Mouse (Mus musculus): ENCODE measurements around the gene Mocs3. TPM values are rescaled to one million over a fixed set of nuclear protein-coding genes. Genes with fewer than 3 reads are reported as not detected.

Gene Mocs3
- polyA plus RNA-seq, 1 experiment from 2014 or later = 9.7 TPM

- peaks cover 34% of the 10 kb centered on the region for H3K36me3 ChIP-seq (ENCODE audit: control insufficient read depth, insufficient read depth, low read length)
- WGBS = 3% methylated on average over 6 of the region's 6 CpGs
- peaks cover 19% of the 10 kb centered on the region for H3K4me1 ChIP-seq (ENCODE audit: control insufficient read depth, insufficient read depth, low read length)
- H3K27ac ChIP-seq (ENCODE audit: low read depth, low read length) = peak overlapping the region; percentile 99
- peak; percentile 94 for DNase-seq (ENCODE audit: low spot score)
- H3K4me3 ChIP-seq (ENCODE audit: low read depth, low read length) = peak overlapping the region; percentile 99
- no peaks in the 10 kb centered on the region for H3K27me3 ChIP-seq (replicated peaks; ENCODE audit: control insufficient read depth, insufficient read depth, low read length)
- H3K9me3 ChIP-seq (replicated peaks; ENCODE audit: control insufficient read depth, low read length) = no peaks in the 10 kb centered on the region
- H3K9ac ChIP-seq (ENCODE audit: low read length) = peak overlapping the region; percentile 100
- H3K4me2 ChIP-seq (ENCODE audit: low read length) = peak overlapping the region; percentile 86
- peak; percentile 29; the same call in 1 of the 2 replicates for ATAC-seq
These were observed 25.2 kb upstream of the Mocs3 start for GRCm38 (mm10) chr2:168205265-168205664.

- no peaks in the 10 kb centered on the region for H3K9me3 ChIP-seq (replicated peaks; ENCODE audit: control insufficient read depth, low read length)
- H3K4me3 ChIP-seq (ENCODE audit: low read depth, low read length) = peak overlapping the region; percentile 99
- DNase-seq (ENCODE audit: low spot score) (peak; percentile 39), ATAC-seq (peak; percentile 29)
- under 1% methylated on average over 35 of the region's 49 CpGs for WGBS
- H3K27ac ChIP-seq (ENCODE audit: low read depth, low read length) = peak overlapping the region; percentile 99
- H3K4me1 ChIP-seq (ENCODE audit: control insufficient read depth, insufficient read depth, low read length) = peaks cover 15% of the 10 kb centered on the region
- H3K36me3 ChIP-seq (ENCODE audit: control insufficient read depth, insufficient read depth, low read length) = peaks cover 41% of the 10 kb centered on the region
- peak overlapping the region; percentile 86 for H3K4me2 ChIP-seq (ENCODE audit: low read length)
- H3K9ac ChIP-seq (ENCODE audit: low read length) = peak overlapping the region; percentile 100
- no peaks in the 10 kb centered on the region for H3K27me3 ChIP-seq (replicated peaks; ENCODE audit: control insufficient read depth, insufficient read depth, low read length)
These were observed 24.5 kb upstream of the Mocs3 start for GRCm38 (mm10) chr2:168205681-168206631.

- H3K4me3 ChIP-seq (ENCODE audit: low read depth, low read length) = peak within 1 kb of the TSS; percentile 99
- H3K9ac ChIP-seq (ENCODE audit: low read length) = peak within 1 kb of the TSS; percentile 100
- WGBS = under 1% methylated on average over 44 of the region's 89 CpGs
- H3K27me3 ChIP-seq (replicated peaks; ENCODE audit: control insufficient read depth, insufficient read depth, low read length) = no peaks in the 10 kb centered on the region
- peaks cover 51% of the 10 kb centered on the region for H3K36me3 ChIP-seq (ENCODE audit: control insufficient read depth, insufficient read depth, low read length)
- H3K9me3 ChIP-seq (replicated peaks; ENCODE audit: control insufficient read depth, low read length) = no peaks in the 10 kb centered on the region
- peaks cover 15% of the 10 kb centered on the region for H3K4me1 ChIP-seq (ENCODE audit: control insufficient read depth, insufficient read depth, low read length)
- H3K4me2 ChIP-seq (ENCODE audit: low read length) = peak within 1 kb of the TSS; percentile 86
- ATAC-seq = peak; percentile 91
- H3K27ac ChIP-seq (ENCODE audit: low read depth, low read length) = peak within 1 kb of the TSS; percentile 99
- peak; percentile 98 for DNase-seq (ENCODE audit: low spot score)
These were observed 23.4 kb upstream of the Mocs3 start, which contains the start of gene Adnp for GRCm38 (mm10) chr2:168206725-168207644. TSS of gene Adnp (minus strand) at chr2:168207112.

GRCm38 (mm10) chr2:168207883-168208282 is 22.5 kb upstream of the Mocs3 start:
- WGBS = 95% methylated on average over 3 of the region's 3 CpGs
- Histone ChIP-seq H3K4me2 (ENCODE audit: low read length) (peak overlapping the region; percentile 47; the same call in 1 of the 2 replicates), H3K27ac (ENCODE audit: low read depth, low read length) (peak overlapping the region; percentile 99), H3K9me3 (replicated peaks; ENCODE audit: control insufficient read depth, low read length) (no peaks in the 10 kb centered on the region), H3K4me1 (ENCODE audit: control insufficient read depth, insufficient read depth, low read length) (peaks cover 13% of the 10 kb centered on the region), H3K4me3 (ENCODE audit: low read depth, low read length) (no peak overlapping the region), H3K27me3 (replicated peaks; ENCODE audit: control insufficient read depth, insufficient read depth, low read length) (no peaks in the 10 kb centered on the region), H3K36me3 (ENCODE audit: control insufficient read depth, insufficient read depth, low read length) (peaks cover 55% of the 10 kb centered on the region), H3K9ac (ENCODE audit: low read length) (no peak overlapping the region)
- ATAC-seq = no peak
- DNase-seq (ENCODE audit: low spot score) = no peak

- WGBS = 37% methylated on average over 5 of the region's 5 CpGs
- Histone ChIP-seq H3K27me3 (replicated peaks; ENCODE audit: control insufficient read depth, insufficient read depth, low read length) (no peaks in the 10 kb centered on the region), H3K27ac (ENCODE audit: low read depth, low read length) (no peak overlapping the region), H3K9ac (ENCODE audit: low read length) (no peak overlapping the region), H3K9me3 (replicated peaks; ENCODE audit: control insufficient read depth, low read length) (no peaks in the 10 kb centered on the region), H3K4me3 (ENCODE audit: low read depth, low read length) (no peak overlapping the region), H3K4me2 (ENCODE audit: low read length) (no peak overlapping the region), H3K4me1 (ENCODE audit: control insufficient read depth, insufficient read depth, low read length) (no peaks in the 10 kb centered on the region), H3K36me3 (ENCODE audit: control insufficient read depth, insufficient read depth, low read length) (peaks cover 88% of the 10 kb centered on the region)
- DNase-seq (ENCODE audit: low spot score) = no peak
- ATAC-seq = no peak
These were observed 16.5 kb upstream of the Mocs3 start for GRCm38 (mm10) chr2:168213788-168214397.

- Histone ChIP-seq H3K27ac (ENCODE audit: low read depth, low read length) (no peak overlapping the region), H3K27me3 (replicated peaks; ENCODE audit: control insufficient read depth, insufficient read depth, low read length) (no peaks in the 10 kb centered on the region), H3K4me3 (ENCODE audit: low read depth, low read length) (no peak overlapping the region), H3K4me1 (ENCODE audit: control insufficient read depth, insufficient read depth, low read length) (no peaks in the 10 kb centered on the region), H3K36me3 (ENCODE audit: control insufficient read depth, insufficient read depth, low read length) (peaks cover 80% of the 10 kb centered on the region), H3K9ac (ENCODE audit: low read length) (no peak overlapping the region), H3K9me3 (replicated peaks; ENCODE audit: control insufficient read depth, low read length) (no peaks in the 10 kb centered on the region), H3K4me2 (ENCODE audit: low read length) (no peak overlapping the region)
- no peak for ATAC-seq
- WGBS = 90% methylated on average over 6 of the region's 6 CpGs
- DNase-seq (ENCODE audit: low spot score) = no peak
These were observed 7.1 kb upstream of the Mocs3 start for GRCm38 (mm10) chr2:168223326-168223725.

- H3K27ac ChIP-seq (ENCODE audit: low read depth, low read length) = 0 out of 2 replicates have a peak overlapping the region, but pooled peaks have one; percentile 91
- no peaks in the 10 kb centered on the region for H3K27me3 ChIP-seq (replicated peaks; ENCODE audit: control insufficient read depth, insufficient read depth, low read length)
- DNase-seq (ENCODE audit: low spot score) = no peak
- peak overlapping the region; percentile 98 for H3K4me2 ChIP-seq (ENCODE audit: low read length)
- peak overlapping the region; percentile 99 for H3K4me3 ChIP-seq (ENCODE audit: low read depth, low read length)
- 20% methylated on average over 41 of the region's 41 CpGs for WGBS
- peaks cover 17% of the 10 kb centered on the region for H3K4me1 ChIP-seq (ENCODE audit: control insufficient read depth, insufficient read depth, low read length)
- H3K9me3 ChIP-seq (replicated peaks; ENCODE audit: control insufficient read depth, low read length) = no peaks in the 10 kb centered on the region
- ATAC-seq = peak; percentile 11; the same call in 1 of the 2 replicates
- H3K36me3 ChIP-seq (ENCODE audit: control insufficient read depth, insufficient read depth, low read length) = peaks cover 46% of the 10 kb centered on the region
- peak overlapping the region; percentile 91 for H3K9ac ChIP-seq (ENCODE audit: low read length)
These were observed 1.1 kb upstream of the Mocs3 start for GRCm38 (mm10) chr2:168229116-168230025.
